Mouse (Mus musculus): ENCODE measurements around the gene Pcyox1.
"Not testable (repeated sequence)": the region's sequence is repeated elsewhere in the genome, so short reads cannot be mapped to it uniquely, and the experiment has no call there.

Pcyox1 gene

GRCm38 (mm10) chr6:86397257-86397980 lies 465 bp upstream of the Pcyox1 start:
- DNase-seq (ENCODE audit: low spot score): peak; percentile 59

DNA sequence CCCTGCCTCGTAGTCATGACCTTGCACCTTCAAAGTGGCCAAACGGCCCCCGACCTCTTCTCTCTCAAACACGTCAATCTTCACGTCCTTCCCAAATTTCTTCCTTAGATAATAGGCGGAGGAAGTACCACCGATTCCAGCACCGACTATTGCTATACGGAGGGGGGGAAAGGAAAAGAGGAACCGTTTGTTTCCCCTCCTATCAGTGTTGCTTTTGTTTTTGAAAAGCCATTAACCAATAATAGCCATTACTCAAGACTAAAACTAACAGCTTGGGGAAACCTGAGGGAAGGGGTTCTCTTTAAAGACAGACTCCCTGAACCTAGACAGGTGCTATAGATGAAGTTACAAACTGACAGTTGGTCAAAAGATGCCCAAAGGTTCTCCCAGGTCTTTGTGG lies 985 bp downstream of the Pcyox1 start:
- DNase-seq (ENCODE audit: low spot score): no peak

- no peak for DNase-seq (ENCODE audit: low spot score)
These were observed 1.9 kb downstream of the Pcyox1 start for GRCm38 (mm10) chr6:86395021-86395420.

GRCm38 (mm10) chr6:86394078-86394720 lies 2.8 kb downstream of the Pcyox1 start:
- no peak for DNase-seq (ENCODE audit: low spot score)

DNA sequence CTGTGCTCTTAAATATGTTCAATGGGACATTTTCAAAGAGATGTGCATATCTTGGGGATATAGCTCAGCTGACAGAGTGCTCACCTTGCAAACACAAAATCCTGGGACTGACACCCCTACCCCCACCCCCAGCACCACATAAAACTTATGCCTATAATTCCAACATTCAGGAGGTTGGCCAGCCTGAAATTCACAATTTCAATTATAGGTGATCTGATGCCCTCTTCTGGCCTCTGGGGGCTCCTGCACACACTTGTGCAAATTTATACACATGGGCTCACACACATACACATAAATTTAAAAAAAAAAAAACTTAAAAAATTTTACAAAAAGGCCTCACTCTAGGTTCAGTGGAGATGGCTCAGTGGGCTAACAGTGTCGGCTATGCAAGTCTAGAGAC lies 3.8 kb downstream of the Pcyox1 start:
- DNase-seq (ENCODE audit: low spot score): no peak

DNA sequence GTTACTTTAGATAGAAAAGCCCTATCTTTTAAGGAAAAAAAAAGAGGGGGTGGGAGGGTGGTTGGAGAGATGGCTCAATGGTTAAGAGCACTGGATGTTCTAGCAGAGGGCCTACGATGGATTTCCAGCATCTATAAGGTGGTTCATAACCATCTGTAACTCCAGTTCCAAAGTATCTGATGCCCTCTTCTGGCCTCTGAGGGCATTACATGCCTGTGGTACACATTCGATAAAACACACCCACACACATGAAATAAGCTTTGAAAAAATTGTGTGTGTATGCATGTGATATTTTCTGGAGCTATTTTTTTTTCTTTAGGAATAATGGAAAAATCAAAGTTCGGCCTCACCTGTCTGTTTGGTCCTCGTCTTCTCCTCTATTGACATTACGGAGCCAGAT lies 5.6 kb downstream of the Pcyox1 start:
- DNase-seq (ENCODE audit: low spot score): no peak

GRCm38 (mm10) chr6:86388461-86388860 lies 8.5 kb downstream of the Pcyox1 start:
- DNase-seq (ENCODE audit: low spot score): no peak

- DNase-seq (ENCODE audit: low spot score): no peak
These were observed 9.6 kb downstream of the Pcyox1 start for GRCm38 (mm10) chr6:86387313-86387712.

DNA sequence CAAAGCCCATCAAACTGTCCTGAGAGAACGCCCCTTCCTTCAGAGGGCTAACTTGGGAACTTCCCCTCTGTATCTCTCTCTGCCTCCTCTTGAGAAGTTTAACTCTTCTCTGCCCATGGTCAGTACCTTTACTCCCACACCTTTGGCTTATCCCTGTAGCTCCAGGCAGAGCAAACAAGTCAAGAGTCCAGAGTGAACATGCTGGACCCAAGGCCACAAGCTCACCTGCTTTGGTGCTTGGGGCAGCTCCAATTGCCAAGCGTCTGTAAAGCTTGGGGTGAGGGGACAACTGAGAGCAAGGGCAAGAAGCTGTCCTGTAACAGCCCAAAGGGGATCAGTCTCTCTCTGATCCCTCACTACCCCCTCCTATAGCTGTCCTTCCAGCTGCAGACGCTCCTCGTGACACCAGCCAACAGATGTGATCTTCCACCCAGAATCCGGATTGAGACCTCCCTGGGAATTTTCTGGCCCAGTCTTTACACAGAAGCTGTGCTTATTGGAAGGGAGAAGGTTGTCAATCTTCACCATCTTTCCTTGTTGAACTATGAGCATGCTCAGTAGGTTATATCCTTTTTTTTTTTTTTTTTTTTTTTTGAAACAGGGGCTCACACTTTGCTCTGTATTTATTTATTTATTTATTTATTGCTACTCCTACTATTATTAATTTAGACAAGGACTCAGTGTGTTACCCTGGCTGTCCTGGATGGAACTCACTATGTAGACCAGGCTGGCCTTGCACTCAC lies 11.4 kb downstream of the Pcyox1 start:
- no peak for DNase-seq (ENCODE audit: low spot score)

DNA sequence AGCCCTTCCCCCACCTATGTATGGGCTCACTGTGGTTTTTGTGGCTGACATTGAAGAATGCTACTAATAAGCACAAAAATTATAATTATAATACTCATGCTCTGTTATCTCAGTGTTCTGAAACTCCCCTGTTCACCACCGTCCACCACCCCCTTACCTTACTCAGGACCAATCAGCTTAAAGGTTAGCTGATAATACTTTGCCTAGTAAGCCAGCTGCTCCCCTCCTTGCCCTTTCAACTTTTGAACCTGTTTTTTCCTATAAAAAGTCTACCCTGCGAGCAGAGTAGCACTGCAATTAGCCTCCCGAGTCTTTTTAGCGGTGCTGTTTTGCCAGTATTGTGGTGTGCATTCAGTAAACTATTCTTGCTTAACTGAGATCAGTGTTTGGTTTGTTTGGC lies 12.3 kb downstream of the Pcyox1 start:
- DNase-seq (ENCODE audit: low spot score): no peak

GRCm38 (mm10) chr6:86383370-86383769 lies 13.6 kb downstream of the Pcyox1 start:
- DNase-seq (ENCODE audit: low spot score): no peak

DNA sequence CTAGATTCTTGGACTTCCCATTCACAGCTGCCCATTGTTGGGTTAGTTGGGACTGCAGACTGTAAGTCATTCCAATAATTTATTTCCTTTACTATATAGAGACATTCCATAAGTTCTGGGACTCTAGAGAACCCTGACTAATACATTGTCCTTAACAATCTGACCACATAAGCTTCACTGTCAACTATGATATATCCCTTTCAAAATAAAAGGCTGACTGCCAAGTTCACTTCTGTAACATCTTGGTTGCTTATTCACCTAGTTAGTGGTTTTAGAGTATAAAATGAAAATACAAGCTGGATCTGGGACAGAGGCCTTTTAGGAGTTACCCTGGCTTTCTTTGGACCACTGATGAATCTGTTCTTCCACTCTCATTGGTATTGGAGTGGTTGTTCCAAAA lies 14.4 kb downstream of the Pcyox1 start:
- no peak for DNase-seq (ENCODE audit: low spot score)

DNA sequence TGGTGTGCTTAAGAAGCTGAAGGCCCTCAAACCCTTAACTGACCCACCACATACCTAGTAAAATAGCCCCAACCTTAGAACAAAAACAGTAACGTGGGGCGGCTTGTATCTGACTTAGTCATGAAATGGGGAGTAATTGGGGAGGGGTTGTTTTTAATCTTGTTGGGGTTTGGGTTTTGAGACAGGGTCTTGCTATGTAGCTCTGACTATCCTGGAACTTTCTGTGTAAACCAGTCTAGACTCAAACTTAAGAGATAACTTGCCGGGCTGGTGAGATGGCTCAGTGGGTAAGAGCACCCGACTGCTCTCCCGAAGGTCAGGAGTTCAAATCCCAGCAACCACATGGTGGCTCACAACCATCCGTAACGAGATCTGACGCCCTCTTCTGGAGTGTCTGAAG lies 16.8 kb downstream of the Pcyox1 start:
- not testable (repeated sequence) for DNase-seq (ENCODE audit: low spot score)

DNA sequence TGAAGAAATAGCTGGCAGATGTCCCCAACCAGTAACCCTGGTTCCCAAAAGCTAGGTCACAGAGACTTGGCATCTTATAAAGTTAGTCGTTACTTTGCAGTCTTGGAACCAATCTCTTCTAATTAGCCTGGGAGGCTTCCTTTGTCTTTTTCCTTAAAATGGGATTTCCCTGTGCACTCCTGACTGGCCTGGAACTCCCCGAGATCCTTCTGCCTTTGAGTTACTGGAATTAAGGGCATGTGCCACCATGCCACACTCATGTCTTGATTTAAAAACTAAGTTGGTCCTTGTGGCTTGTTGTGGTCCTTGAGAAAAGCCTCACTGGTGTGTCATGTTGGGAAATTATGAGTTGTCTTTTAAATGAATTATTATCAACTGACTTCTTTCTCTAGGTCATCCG lies 18.6 kb downstream of the Pcyox1 start:
- DNase-seq (ENCODE audit: low spot score): peak; percentile 49

- DNase-seq (ENCODE audit: low spot score): no peak
These were observed 23.4 kb downstream of the Pcyox1 start for GRCm38 (mm10) chr6:86373556-86373955.

- no peak for DNase-seq (ENCODE audit: low spot score)
These were observed 24.9 kb downstream of the Pcyox1 start for GRCm38 (mm10) chr6:86371950-86372516.

DNA sequence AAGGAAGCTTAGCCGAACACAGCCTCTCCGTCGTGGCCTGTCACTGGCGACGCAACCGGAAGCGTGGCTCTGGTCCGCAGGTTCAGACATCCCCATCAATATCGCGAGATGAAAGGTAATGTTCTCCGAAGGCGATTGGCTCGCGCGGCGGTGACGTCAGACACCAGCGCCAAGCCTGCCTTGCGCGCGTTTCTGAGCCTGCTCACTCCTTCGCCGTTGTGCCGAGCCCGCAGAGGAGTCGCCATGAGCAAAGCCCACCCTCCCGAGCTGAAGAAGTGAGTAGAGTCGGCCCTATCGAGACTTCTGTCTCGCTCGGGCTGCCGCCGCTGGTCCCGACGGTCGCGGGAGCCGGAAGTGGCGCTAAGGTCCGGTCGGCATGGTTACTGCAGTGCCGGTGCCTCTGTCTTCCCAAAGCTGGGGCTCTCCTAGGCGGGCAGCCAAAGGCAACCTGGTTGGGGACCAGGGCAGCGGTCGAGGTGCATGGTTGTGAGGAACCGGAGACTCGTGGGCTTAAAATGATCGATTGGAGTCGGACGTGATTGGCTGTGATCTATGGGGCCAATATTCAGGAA lies 25.5 kb downstream of the Pcyox1 start:
- DNase-seq (ENCODE audit: low spot score): peak; percentile 97

GRCm38 (mm10) chr6:86370764-86371339 lies 26.1 kb downstream of the Pcyox1 start, which contains the start of gene Snrpg:
Snrpg (plus strand) TSS chr6:86371304.
- DNase-seq (ENCODE audit: low spot score): no peak

DNA sequence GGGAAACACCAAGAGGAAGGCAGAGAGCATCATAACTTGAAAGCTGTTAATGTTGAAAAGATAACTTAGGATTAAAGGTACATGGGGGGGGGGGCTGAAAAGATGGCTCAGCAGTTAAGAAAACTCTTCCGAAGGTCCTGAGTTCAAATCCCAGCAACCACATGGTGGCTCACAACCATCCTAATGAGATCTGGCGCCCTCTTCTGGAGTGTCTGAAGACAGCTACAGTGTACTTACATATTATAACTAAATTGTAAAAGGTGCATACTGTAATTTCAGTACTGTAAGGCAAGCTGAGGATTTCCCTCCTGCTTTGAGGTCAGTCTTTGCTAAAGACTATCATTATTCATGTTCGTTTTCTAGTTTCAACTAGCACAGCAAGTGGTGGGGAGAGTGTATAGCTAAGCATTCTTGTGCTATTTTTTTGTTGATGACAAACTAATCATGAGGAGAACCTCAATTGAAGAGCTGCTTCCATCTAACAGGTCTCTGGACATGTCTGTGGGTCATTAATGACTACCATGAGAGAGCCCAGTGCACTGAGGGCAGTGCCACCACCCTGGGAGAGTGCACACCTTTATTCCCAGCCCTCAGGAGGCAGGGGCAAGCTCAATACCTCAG lies 26.8 kb downstream of the Pcyox1 start:
- peak; percentile 59 for DNase-seq (ENCODE audit: low spot score)

- DNase-seq (ENCODE audit: low spot score): no peak
These were observed 28.5 kb downstream of the Pcyox1 start for GRCm38 (mm10) chr6:86368479-86368878.

DNA sequence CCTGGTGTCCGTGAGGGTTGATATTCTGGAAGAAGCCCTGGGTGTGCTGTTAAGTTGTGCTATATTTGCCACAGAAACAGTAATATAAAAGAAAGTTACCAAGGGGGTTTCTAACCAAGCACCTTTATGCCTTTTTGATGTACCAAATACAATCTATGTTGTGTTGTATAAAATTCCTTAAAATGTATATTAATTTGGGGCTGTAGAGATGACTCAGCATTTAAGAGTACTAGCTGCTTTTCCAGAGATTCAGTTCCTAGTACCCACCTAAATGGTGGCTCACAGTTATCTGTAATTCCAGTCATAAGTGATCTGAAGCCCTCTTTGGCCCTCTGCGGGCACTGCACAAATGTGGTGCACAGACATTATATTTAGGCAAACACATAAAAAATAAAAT lies 30.1 kb downstream of the Pcyox1 start:
- no peak for DNase-seq (ENCODE audit: low spot score)
